Mouse (Mus musculus) hindbrain, embryonic 11.5 days (tissue): ENCODE results near the gene Nub1. TPM values are rescaled to one million over a fixed set of nuclear protein-coding genes. Genes with fewer than 3 reads are reported as not detected.

ENCODE experiments used
- ATAC-seq: fragments of 200-750 bp; cut with Nextera tagmentation; 2 replicates; pipeline ENCODE4 v1.8.0; 2017; ENCODE audit warnings: mild to moderate bottlenecking, moderate TSS enrichment, moderate library complexity; ENCODE audit not compliant: low FRiP score
- DNase-seq: peaks from one replicate; pipeline ENCODE4 v3.0.0-alpha.2; 2015; ENCODE audit warnings: low spot score
- H3K27ac ChIP-seq: fragments of 300-500 bp; sonication (generic); 2 replicates; pipeline ENCODE4 v1.5.1; 2014; ENCODE audit warnings: mild to moderate bottlenecking, low read depth, low read length
- H3K27me3 ChIP-seq: fragments of 300-500 bp; sonication (generic); 2 replicates; pipeline ENCODE4 v1.6.1; 2014; ENCODE audit warnings: mild to moderate bottlenecking, low read length, moderate library complexity, mixed read lengths; ENCODE audit not compliant: control insufficient read depth, insufficient read depth
- H3K36me3 ChIP-seq: fragments of 300-500 bp; sonication (generic); 2 replicates; pipeline ENCODE4 v1.6.1; 2014; ENCODE audit warnings: mild to moderate bottlenecking, low read length, moderate library complexity, mixed read lengths; ENCODE audit not compliant: control insufficient read depth, insufficient read depth
- H3K4me1 ChIP-seq: fragments of 300-500 bp; sonication (generic); replicated peaks from 2 replicates; pipeline ENCODE4 v1.6.1; 2014; ENCODE audit warnings: low read length, mixed read lengths; ENCODE audit not compliant: control insufficient read depth, insufficient read depth
- H3K4me2 ChIP-seq: fragments of 300-500 bp; sonication (generic); replicated peaks from 2 replicates; pipeline ENCODE4 v1.6.1; 2014; ENCODE audit warnings: mild to moderate bottlenecking, low read depth, low read length
- H3K4me3 ChIP-seq: fragments of 300-500 bp; sonication (generic); 2 replicates; pipeline ENCODE4 v1.5.1; 2014; ENCODE audit warnings: low read depth, low read length
- H3K9ac ChIP-seq: fragments of 300-500 bp; sonication (generic); 2 replicates; pipeline ENCODE4 v1.6.1; 2014; ENCODE audit warnings: low read depth, low read length
- H3K9me3 ChIP-seq: fragments of 300-500 bp; sonication (generic); 2 replicates; pipeline ENCODE4 v1.6.1; 2016; ENCODE audit warnings: low read length; ENCODE audit not compliant: control insufficient read depth
- WGBS: fragments of 180-500 bp; shearing (Covaris S2); extraction: QIAGEN DNeasy Blood & Tissue Kit; methylation state at CpG from one replicate; pipeline ENCODE4 v1.1.7; 2014; 5-methylcytosine and 5-hydroxymethylcytosine counted together
- polyA plus RNA-seq: library from polyadenylated mRNA; unstranded; fragments of >200 nt; fragmentation: Nextera tagmentation; extraction: Ambion mirVana; gene quantifications from 2 replicates; pipeline ENCODE4 v1.2.1, GENCODE M21; 2014

Nub1 gene
- polyA plus RNA-seq, 1 experiment from 2014 or later = 36.0 TPM

- no peak overlapping the region for H3K9ac ChIP-seq
Observed at GRCm38 (mm10) chr5:24651768-24652752, 33.3 kb upstream of the Nub1 start.

GRCm38 (mm10) chr5:24652780-24653179, 32.6 kb upstream of the Nub1 start:
- ATAC-seq (no peak), DNase-seq (no peak)
- no peak overlapping the region for H3K4me2 ChIP-seq
- no peaks in the 10 kb centered on the region for H3K36me3 ChIP-seq
- WGBS = 91% methylated on average over 5 of the region's 5 CpGs
- no peaks in the 10 kb centered on the region for H3K27me3 ChIP-seq
- no peaks in the 10 kb centered on the region for H3K4me1 ChIP-seq
- H3K9me3 ChIP-seq = no peaks in the 10 kb centered on the region
- H3K27ac ChIP-seq = no peak overlapping the region
- no peak overlapping the region for H3K4me3 ChIP-seq
- H3K9ac ChIP-seq = no peak overlapping the region

More at GRCm38 (mm10) chr5:24651768-24652752, 33.3 kb upstream of the Nub1 start:
- DNase-seq (peak; percentile 91), ATAC-seq (peak; percentile 56)
- H3K27ac ChIP-seq = no peak overlapping the region
- no peaks in the 10 kb centered on the region for H3K27me3 ChIP-seq
- 35% methylated on average over 25 of the region's 25 CpGs for WGBS
- no peaks in the 10 kb centered on the region for H3K36me3 ChIP-seq
- H3K4me1 ChIP-seq = no peaks in the 10 kb centered on the region
- no peak overlapping the region for H3K4me3 ChIP-seq
- H3K4me2 ChIP-seq = no peak overlapping the region
- H3K9me3 ChIP-seq = no peaks in the 10 kb centered on the region

DNA sequence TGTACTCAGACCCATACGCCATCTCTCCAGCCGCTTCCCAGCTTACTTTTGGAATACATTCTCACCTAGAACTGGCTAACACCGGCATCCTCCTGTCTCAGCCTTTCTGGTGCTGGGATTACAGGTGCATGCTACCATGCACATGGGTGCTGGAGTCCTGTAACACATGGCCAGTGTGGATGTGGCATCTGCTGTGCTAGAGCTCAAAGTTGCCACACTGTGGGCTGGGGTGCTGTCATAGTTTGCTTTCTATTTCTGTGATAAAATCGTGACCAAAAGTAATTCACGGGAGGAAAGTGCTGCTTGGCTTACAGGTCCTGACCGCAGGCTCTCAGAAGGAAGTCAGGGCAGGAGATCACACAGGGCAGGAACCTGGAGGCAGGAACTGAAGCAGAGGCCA, 30.8 kb upstream of the Nub1 start:
- no peaks in the 10 kb centered on the region for H3K4me1 ChIP-seq
- no peak for DNase-seq
- no peaks in the 10 kb centered on the region for H3K36me3 ChIP-seq
- H3K4me2 ChIP-seq = no peak overlapping the region
- no peaks in the 10 kb centered on the region for H3K9me3 ChIP-seq
- H3K27me3 ChIP-seq = no peaks in the 10 kb centered on the region
- ATAC-seq = no peak
- H3K27ac ChIP-seq = no peak overlapping the region
- H3K4me3 ChIP-seq = no peak overlapping the region
- 83% methylated on average over 6 of the region's 6 CpGs for WGBS
- H3K9ac ChIP-seq = no peak overlapping the region

DNA sequence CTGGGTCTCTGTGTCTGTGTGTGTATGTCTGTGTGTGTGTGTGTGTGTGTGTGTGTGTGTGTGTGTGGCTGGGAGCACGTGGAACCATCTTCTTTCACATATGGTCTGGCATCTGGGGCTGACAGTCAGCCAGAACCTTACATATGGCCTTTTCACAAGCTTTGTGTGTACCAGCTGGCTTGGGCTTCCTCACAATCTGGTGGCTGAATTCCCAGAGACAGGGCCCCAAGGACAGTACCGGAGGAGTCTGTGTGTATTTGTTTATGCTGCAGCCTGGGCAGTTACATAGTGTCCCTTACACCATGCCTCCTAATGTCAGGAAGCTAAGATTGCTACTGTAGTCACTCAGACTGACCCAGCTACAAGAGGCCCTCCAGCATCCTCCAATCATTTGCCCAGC, 28.2 kb upstream of the Nub1 start:
- H3K4me1 ChIP-seq = no peaks in the 10 kb centered on the region
- H3K4me2 ChIP-seq = no peak overlapping the region
- no peak for ATAC-seq
- H3K27ac ChIP-seq = no peak overlapping the region
- no peak overlapping the region for H3K9ac ChIP-seq
- H3K9me3 ChIP-seq = no peaks in the 10 kb centered on the region
- no peaks in the 10 kb centered on the region for H3K36me3 ChIP-seq
- no peaks in the 10 kb centered on the region for H3K27me3 ChIP-seq
- DNase-seq = no peak
- WGBS = 63% methylated on average over 2 of the region's 2 CpGs
- no peak overlapping the region for H3K4me3 ChIP-seq

DNA sequence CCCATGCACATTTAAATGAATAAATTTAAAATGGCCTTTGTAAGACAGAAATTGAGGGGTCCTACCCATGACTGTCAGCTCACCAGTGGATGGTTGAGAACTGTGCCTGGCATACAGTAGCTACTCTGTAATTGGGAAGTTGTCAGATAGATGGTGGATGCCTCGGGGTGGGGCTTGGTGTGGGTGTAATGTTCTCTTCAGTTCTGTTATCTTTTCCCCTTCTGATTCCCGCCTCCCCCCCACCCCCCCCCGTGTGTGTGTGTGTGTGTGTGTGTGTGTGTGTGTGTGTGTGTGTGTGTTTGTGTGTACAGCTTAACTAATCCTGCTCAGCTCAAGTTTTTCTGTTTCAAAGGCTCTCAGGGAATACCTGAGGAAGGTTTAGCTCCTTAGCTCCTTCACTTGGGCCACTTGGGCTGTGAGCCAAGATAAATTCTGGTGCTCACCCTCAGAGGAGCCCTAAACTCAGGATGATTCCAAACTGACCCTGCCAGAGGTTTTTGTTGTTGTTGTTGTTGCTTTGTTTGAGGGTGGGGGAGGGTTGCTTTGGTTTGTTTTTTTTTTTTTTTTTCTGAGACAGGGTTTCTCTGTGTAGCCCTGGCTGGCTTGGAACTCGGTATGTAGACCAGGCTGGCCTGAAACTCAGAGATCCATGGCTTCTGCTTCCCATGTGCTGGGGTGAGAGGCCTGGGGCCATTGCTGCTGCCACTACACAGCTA, 25.5 kb upstream of the Nub1 start:
- ATAC-seq (no peak), DNase-seq (no peak)
- 64% methylated on average over 2 of the region's 4 CpGs for WGBS

GRCm38 (mm10) chr5:24661457-24661856, 23.9 kb upstream of the Nub1 start:
- WGBS = 85% methylated on average over 6 of the region's 6 CpGs
- no peak for ATAC-seq

More for the DNA sequence above, 25.5 kb upstream of the Nub1 start:
- Histone ChIP-seq H3K27me3 (no peaks in the 10 kb centered on the region), H3K4me3 (no peak overlapping the region), H3K4me1 (no peaks in the 10 kb centered on the region), H3K36me3 (no peaks in the 10 kb centered on the region), H3K9ac (no peak overlapping the region), H3K9me3 (no peaks in the 10 kb centered on the region), H3K4me2 (no peak overlapping the region), H3K27ac (no peak overlapping the region)

GRCm38 (mm10) chr5:24674238-24674637, 11.1 kb upstream of the Nub1 start:
- peak; percentile 84 for DNase-seq
- no peak overlapping the region for H3K4me2 ChIP-seq
- no peaks in the 10 kb centered on the region for H3K9me3 ChIP-seq
- H3K27ac ChIP-seq = no peak overlapping the region
- H3K9ac ChIP-seq = no peak overlapping the region
- peak; percentile 38; the same call in 1 of the 2 replicates for ATAC-seq
- H3K27me3 ChIP-seq = no peaks in the 10 kb centered on the region
- WGBS = 33% methylated on average over 4 of the region's 4 CpGs
- H3K36me3 ChIP-seq = no peaks in the 10 kb centered on the region
- no peak overlapping the region for H3K4me3 ChIP-seq
- no peaks in the 10 kb centered on the region for H3K4me1 ChIP-seq

More at GRCm38 (mm10) chr5:24661457-24661856, 23.9 kb upstream of the Nub1 start:
- Histone ChIP-seq H3K4me1 (no peaks in the 10 kb centered on the region), H3K27ac (no peak overlapping the region), H3K4me2 (no peak overlapping the region), H3K36me3 (no peaks in the 10 kb centered on the region), H3K9ac (no peak overlapping the region), H3K4me3 (no peak overlapping the region), H3K27me3 (no peaks in the 10 kb centered on the region), H3K9me3 (no peaks in the 10 kb centered on the region)
- DNase-seq = no peak

DNA sequence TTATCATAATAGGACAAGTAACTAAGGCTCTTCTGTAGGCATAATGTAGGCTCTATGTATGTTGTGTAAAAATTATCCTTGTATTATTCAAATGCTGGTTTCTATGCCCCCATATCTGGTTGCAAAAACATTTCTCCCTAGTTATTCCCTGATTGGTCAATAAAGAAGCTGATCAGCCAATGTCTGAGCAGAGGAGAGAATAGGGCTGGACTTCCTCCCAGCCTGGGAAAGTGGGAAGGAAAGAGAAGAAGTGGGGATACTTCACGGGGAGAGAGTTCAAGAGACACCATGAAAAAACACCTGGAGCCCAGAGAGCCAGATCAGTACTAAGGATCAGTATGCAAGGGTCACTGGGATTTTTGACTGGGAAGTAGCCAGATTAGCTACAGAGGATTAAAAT, 3.9 kb upstream of the Nub1 start:
- no peak overlapping the region for H3K9ac ChIP-seq
- no peak overlapping the region for H3K4me3 ChIP-seq
- no peaks in the 10 kb centered on the region for H3K36me3 ChIP-seq
- no peaks in the 10 kb centered on the region; the same call in 1 of the 2 replicates for H3K4me1 ChIP-seq
- DNase-seq = no peak
- no peak overlapping the region for H3K4me2 ChIP-seq
- ATAC-seq = no peak
- H3K27ac ChIP-seq = no peak overlapping the region
- no peaks in the 10 kb centered on the region for H3K9me3 ChIP-seq
- H3K27me3 ChIP-seq = no peaks in the 10 kb centered on the region
- WGBS = 59% methylated on average over 1 of the region's 1 CpGs
